Mouse (Mus musculus) C2C12 (cell line): ENCODE data around the gene 1700025G04Rik. TPM values are rescaled to one million over a fixed set of nuclear protein-coding genes. Genes with fewer than 3 reads are reported as not detected.

Source experiments
- H3K27me3 ChIP-seq: one replicate; pipeline ENCODE4 v1.6.1; 2011; ENCODE audit not compliant: control insufficient read depth, insufficient read depth, insufficient read length
- H3K36me3 ChIP-seq: one replicate; pipeline ENCODE4 v1.6.1; 2011; ENCODE audit not compliant: control insufficient read depth, insufficient read depth
- H3K4me3 ChIP-seq: one replicate; pipeline ENCODE4 v1.5.1; 2011; ENCODE audit warnings: mild to moderate bottlenecking, control low read depth; ENCODE audit not compliant: poor library complexity, insufficient read depth, severe bottlenecking
- H3K79me2 ChIP-seq: one replicate; pipeline ENCODE4 v1.6.1; 2011; ENCODE audit not compliant: control insufficient read depth, insufficient read depth
- H3K79me3 ChIP-seq: one replicate; pipeline ENCODE4 v1.6.1; 2011; ENCODE audit warnings: low read depth, control low read depth
- H3ac ChIP-seq: one replicate; pipeline ENCODE3; 2011; ENCODE audit warnings: low read depth; ENCODE audit not compliant: control insufficient read depth, insufficient read length
- CEBPB ChIP-seq: IDR thresholded peaks from one replicate; pipeline ENCODE4 v1.6.1; 2011; ENCODE audit warnings: low read depth, mild to moderate bottlenecking, control low read depth, moderate library complexity
- CTCF ChIP-seq: IDR thresholded peaks from one replicate; pipeline ENCODE4 v1.5.1; 2011; ENCODE audit not compliant: control insufficient read depth, insufficient read depth, insufficient read length
- FOSL1 ChIP-seq: IDR thresholded peaks from one replicate; pipeline ENCODE4 v1.8.0; 2011; ENCODE audit warnings: mild to moderate bottlenecking, low read length; ENCODE audit not compliant: poor library complexity, insufficient read depth, severe bottlenecking
- MAX ChIP-seq: IDR thresholded peaks from one replicate; pipeline ENCODE4 v1.6.1; 2011; ENCODE audit warnings: mild to moderate bottlenecking, control low read depth
- MYOD1 ChIP-seq: IDR thresholded peaks from one replicate; pipeline ENCODE4 v1.6.1; 2011; ENCODE audit warnings: low read depth; ENCODE audit not compliant: control insufficient read depth, insufficient read length
- MYOG ChIP-seq: IDR thresholded peaks from one replicate; pipeline ENCODE4 v1.6.1; 2011; ENCODE audit not compliant: control insufficient read depth, insufficient read length; ENCODE audit errors: extremely low read depth
- USF1 ChIP-seq: IDR thresholded peaks from one replicate; pipeline ENCODE4 v1.6.1; 2011; ENCODE audit warnings: low read depth, mild to moderate bottlenecking, control low read depth, moderate library complexity
- polyA plus RNA-seq: library from polyadenylated mRNA; unstranded; fragments of >200 nt; fragmentation: generic; extraction: Trizol; gene quantifications from one replicate; pipeline ENCODE4 v1.2.1, GENCODE M21; 2012; ENCODE audit warnings: missing spikeins

The 1700025G04Rik gene
- polyA plus RNA-seq, 1 experiment = 2.1 TPM

DNA sequence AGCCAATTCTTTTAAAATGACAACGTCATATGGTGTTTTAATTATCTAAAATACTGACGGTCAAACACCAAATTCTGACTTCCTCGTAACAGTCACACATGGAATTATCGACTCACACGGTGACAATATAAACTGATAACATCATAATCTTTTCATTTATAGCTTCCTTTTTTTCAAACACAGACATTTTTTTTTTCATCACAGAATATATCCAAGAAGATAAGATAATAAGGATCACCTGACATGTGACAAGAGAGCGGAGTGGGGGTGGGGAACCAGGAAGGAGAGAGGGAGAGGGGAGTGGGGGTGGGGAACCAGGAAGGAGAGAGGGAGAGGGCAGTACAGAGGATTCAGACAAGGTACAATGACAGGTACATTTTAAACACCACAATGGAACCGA, 49.9 kb downstream of the 1700025G04Rik start:
- H3K36me3 ChIP-seq = no peaks in the 10 kb centered on the region
- H3K27me3 ChIP-seq = no peaks in the 10 kb centered on the region
- no peaks in the 10 kb centered on the region for H3K79me2 ChIP-seq
- H3ac ChIP-seq = no peak overlapping the region
- H3K79me3 ChIP-seq = no peaks in the 10 kb centered on the region
- H3K4me3 ChIP-seq = no peak overlapping the region
- TF ChIP-seq FOSL1 (no peak), CEBPB (no peak), USF1 (no peak), MYOD1 (no peak), CTCF (no peak), MAX (no peak), MYOG (no peak)

DNA sequence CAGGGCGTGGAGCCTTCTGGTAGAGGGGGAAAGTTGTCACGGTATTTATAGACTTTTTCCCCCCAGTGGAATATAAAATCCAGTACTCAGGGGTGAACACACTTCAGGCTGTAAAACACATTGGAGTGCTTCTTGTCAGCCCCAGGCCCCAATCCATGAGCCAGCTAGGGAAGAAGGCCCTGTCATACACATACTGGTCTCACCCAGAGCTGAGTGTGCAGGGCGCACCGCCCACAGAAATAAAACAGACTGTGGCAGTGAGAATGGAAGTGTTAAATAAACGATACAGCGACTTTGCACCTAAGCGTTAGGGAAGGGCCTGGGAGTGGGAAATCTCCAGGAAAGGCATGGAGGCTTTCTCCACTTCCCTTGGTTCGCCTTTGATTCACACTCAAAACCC, 50.3 kb downstream of the 1700025G04Rik start:
- Histone ChIP-seq H3K36me3 (no peaks in the 10 kb centered on the region), H3K79me2 (no peaks in the 10 kb centered on the region), H3K79me3 (no peaks in the 10 kb centered on the region), H3ac (no peak overlapping the region), H3K27me3 (no peaks in the 10 kb centered on the region), H3K4me3 (no peak overlapping the region)
- TF ChIP-seq CTCF = no peak
- no peak for TF ChIP-seq USF1
- no peak for TF ChIP-seq MYOD1
- no peak for TF ChIP-seq FOSL1
- no peak for TF ChIP-seq MAX
- no peak for TF ChIP-seq CEBPB
- no peak for TF ChIP-seq MYOG

DNA sequence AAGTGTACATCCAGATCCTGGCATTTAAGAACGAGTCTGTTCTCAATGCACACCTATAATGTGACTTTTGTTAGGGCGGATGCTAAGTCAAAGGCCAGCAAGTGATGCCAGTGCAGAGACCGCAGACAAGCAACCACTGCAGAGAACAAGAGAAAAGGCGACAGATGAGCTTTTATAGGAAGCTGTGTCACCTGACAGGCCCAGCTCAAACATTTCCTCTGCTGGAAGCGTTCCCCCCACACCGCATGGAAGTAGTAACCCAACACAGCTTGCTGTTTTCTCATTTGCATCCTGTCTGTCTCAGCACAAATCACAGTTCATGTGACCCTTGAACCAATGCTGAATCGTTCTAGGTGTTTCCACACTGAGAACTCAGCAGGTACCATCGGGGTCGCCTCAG, 51.8 kb downstream of the 1700025G04Rik start:
- no peaks in the 10 kb centered on the region for H3K79me2 ChIP-seq
- H3K79me3 ChIP-seq = no peaks in the 10 kb centered on the region
- no peak overlapping the region for H3K4me3 ChIP-seq
- no peaks in the 10 kb centered on the region for H3K36me3 ChIP-seq
- H3K27me3 ChIP-seq = no peaks in the 10 kb centered on the region
- no peak overlapping the region for H3ac ChIP-seq
- no peak for TF ChIP-seq MAX
- TF ChIP-seq MYOD1 = no peak
- TF ChIP-seq USF1 = no peak
- TF ChIP-seq MYOG = no peak
- TF ChIP-seq CTCF = no peak
- TF ChIP-seq FOSL1 = no peak
- TF ChIP-seq CEBPB = no peak

DNA sequence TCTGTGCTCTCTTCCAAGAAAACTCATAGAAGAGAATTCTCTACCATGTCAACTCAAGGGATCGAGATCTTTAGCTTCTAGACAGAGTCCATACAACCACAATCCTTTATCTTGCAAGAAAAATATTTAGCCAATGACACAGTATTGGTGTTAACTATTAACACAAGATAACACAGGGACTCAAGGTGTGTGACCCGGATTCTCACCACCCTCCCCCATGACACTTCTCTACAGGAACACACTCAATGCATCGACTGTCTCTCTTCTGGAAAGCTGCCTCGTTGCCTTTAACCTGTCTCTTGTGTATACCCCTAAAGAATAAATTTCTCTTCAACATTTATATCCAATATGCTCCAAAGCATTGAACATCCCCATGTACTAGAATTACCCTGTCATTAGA, 52.3 kb downstream of the 1700025G04Rik start:
- no peak for TF ChIP-seq CTCF
- TF ChIP-seq CEBPB = no peak
- TF ChIP-seq MYOD1 = no peak
- TF ChIP-seq MYOG = no peak
- no peak for TF ChIP-seq MAX
- TF ChIP-seq USF1 = no peak
- no peak for TF ChIP-seq FOSL1
- Histone ChIP-seq H3K36me3 (no peaks in the 10 kb centered on the region), H3K4me3 (no peak overlapping the region), H3ac (no peak overlapping the region), H3K27me3 (no peaks in the 10 kb centered on the region), H3K79me2 (no peaks in the 10 kb centered on the region), H3K79me3 (no peaks in the 10 kb centered on the region)

DNA sequence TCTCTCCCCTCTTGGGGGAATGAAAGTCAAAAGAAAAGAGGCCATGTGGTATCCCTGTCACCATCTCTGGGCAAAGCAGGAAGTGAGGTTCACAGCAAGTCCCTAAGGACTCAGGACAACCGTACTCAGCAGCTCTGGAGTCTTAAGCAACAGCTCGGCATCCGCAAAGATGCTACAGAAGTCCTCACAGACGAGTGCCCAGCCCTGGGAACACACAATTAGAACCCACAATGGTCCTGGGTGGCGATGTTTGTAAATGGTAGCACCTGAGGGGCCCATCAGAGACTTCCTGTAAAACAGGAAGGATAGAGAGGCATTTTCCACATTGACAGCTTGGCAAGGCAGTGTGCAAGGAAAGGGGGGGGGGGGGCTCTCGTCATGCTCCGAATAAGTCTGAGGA, 55.2 kb downstream of the 1700025G04Rik start:
- Histone ChIP-seq H3K4me3 (no peak overlapping the region), H3K79me3 (no peaks in the 10 kb centered on the region), H3ac (no peak overlapping the region), H3K36me3 (no peaks in the 10 kb centered on the region), H3K79me2 (no peaks in the 10 kb centered on the region), H3K27me3 (no peaks in the 10 kb centered on the region)
- TF ChIP-seq MYOD1 = no peak
- no peak for TF ChIP-seq CEBPB
- no peak for TF ChIP-seq CTCF
- TF ChIP-seq MYOG = no peak
- TF ChIP-seq MAX = no peak
- no peak for TF ChIP-seq FOSL1
- TF ChIP-seq USF1 = no peak

DNA sequence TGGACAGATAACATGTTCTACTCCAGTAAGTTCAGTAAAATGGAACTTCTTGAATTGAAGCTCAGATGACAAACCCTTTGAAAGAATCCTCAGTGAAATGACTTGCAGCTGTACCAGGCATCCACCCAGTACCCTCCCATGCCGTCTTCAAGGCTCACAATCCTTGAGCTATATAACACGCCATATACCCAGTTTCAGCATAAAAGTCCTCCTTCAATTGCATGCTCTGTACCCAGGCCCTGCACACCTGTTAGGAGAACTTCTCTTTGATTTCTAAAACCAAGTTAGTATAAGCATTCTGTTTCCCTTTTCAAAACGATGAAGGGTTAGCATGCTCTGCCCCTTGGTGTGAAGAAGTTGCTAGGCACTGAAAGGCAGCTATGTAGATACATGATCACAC, 56.2 kb downstream of the 1700025G04Rik start:
- TF ChIP-seq CEBPB (no peak), USF1 (no peak), FOSL1 (no peak), MYOD1 (no peak), MYOG (no peak), CTCF (no peak), MAX (no peak)
- Histone ChIP-seq H3K36me3 (no peaks in the 10 kb centered on the region), H3K27me3 (no peaks in the 10 kb centered on the region)

More for the DNA sequence above, 56.2 kb downstream of the 1700025G04Rik start:
- Histone ChIP-seq H3K79me2 (no peaks in the 10 kb centered on the region), H3K4me3 (no peak overlapping the region), H3K79me3 (no peaks in the 10 kb centered on the region), H3ac (no peak overlapping the region)
